Mouse (Mus musculus) thymus, adult 2 months (tissue): Measurements from ENCODE around the gene Senp2.

Experiments
- CTCF ChIP-seq: fragments of 200-500 bp; IDR thresholded peaks from 2 replicates; pipeline ENCODE4 v1.5.1; 2012; ENCODE audit warnings: mild to moderate bottlenecking, control low read depth, low read length, moderate library complexity, borderline replicate concordance; ENCODE audit not compliant: control insufficient read depth, poor library complexity, insufficient read depth; ENCODE audit errors: extremely low read depth
- POLR2A ChIP-seq: fragments of 200-500 bp; IDR thresholded peaks from 2 replicates; pipeline ENCODE4 v1.6.1; 2012; ENCODE audit warnings: mild to moderate bottlenecking, low read length, control low read depth, moderate library complexity; ENCODE audit not compliant: control insufficient read depth, poor library complexity, insufficient read depth; ENCODE audit errors: extremely low read depth

GRCm38 (mm10) chr16:22001606-22002005, 7.7 kb upstream of the Senp2 start:
- TF ChIP-seq POLR2A: no peak
- TF ChIP-seq CTCF: no peak
